Mouse (Mus musculus): ENCODE data around the gene Psmc3.
A peak's percentile ranks its signal among the peaks of the same experiment; 100 is the strongest.

The Psmc3 gene

DNA sequence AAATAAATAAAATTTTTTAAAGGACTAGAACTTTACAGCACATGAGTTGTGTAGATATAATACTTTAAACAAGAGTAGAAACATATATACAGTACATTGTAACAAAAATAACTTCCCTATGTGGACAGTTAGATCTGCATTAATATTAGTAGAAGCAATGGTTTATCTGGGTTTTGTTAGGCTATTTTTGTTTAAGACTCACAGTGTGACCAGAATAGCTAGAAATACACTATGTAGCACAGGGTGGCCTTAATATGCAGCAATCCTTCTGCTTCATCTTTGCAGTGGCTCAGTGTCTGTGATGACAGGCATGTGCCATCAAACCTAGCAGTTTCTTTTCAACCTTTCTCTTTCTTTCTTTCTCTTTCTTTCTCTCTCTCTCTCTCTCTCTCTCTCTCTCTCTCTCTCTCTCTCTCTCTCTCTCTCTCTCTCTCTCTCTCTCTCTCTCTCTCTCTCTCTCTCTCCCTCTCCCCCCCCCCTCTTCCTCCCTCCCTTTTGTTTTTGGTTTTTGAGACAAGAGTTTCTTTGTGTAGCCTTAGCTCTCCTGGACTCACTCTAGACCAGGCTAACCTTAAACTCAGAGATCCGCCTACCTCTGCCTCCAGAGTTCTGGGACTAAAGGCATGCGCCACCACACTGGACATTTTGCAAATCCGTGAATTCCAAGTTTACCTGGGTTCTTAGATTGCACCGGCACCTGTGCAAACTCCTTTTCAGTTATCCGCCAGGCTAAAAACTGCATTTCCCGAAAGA lies 452 bp upstream of the Psmc3 start:
- no peak for DNase-seq

DNA sequence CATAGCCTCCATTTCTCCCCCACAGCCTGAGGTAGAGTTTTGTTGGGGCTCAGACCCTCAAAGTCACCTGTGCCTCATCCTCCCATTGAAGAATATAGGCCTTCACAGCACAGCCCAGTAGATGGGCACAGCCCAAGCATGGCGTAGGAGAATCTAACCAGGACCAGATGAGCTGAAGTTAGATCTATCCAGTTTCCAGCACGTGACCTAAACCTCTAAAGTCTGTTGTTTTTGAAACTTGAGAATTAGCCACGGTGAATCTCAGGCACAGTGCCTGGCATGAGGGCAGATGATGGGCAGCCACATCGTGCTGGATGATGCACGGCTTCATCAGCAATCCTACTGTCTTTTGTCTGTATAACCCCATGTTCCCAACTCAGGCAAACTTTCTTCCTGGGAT lies 4.6 kb downstream of the Psmc3 start:
- no peak for DNase-seq

DNA sequence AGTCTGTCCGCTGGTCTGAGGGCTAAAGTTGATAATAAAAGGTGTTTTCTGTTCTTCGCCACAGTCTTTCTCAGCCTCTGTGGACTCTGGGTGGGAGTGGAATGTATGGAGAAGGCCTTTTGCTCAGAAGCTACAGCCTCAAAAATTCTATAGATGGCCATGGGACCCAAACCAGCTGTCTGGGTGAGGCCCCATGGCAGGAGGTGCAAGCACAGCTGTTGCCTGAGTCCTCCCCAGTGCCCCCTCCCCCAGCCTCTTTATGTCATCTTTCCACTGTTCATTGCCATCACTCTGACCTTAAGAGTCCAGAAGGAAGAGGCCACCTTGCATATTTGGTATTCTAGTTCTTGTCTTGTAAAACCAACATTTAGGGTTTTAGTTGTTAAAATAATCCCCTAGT lies 5.6 kb downstream of the Psmc3 start:
- no peak for DNase-seq

DNA sequence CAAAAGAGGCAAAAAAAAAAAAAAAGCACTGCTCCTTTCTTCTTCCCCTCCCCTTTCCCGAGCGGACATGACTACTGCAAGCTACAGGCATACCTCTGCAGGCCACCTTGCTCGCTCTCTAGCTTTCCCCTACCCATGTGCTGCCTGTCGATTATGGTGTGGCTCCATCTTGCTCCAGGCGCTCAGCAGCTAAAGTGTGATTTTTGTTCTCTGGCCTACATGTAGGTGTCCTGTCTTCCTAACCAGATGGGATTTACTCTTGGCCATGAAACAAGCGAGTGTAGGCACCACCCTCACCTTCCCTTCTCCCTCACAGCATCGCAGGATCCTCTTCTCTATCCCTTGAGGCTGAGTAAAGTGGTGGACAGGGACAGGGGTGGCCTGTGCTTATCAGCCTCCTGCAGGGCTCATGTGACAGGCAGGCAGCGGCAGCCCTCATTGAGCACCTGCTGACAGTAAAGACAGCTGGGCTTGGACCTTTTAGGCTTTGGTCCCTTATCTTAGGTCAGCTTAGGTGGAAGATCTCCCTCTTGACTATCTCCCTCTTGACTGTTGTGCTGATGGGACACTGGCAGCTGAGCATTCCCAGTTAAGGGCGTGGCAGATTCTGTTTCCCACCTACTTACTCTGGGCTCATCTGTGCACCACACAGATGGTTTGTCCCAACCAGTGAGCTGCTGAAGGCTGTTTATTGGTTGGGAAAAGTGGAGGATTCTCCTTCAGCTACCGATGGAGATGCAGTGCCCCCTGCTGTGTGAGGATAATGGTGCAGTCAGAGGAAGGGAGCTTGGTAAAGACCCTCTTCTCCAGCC lies 6.9 kb downstream of the Psmc3 start:
- DNase-seq, result peak; percentile 36

DNA sequence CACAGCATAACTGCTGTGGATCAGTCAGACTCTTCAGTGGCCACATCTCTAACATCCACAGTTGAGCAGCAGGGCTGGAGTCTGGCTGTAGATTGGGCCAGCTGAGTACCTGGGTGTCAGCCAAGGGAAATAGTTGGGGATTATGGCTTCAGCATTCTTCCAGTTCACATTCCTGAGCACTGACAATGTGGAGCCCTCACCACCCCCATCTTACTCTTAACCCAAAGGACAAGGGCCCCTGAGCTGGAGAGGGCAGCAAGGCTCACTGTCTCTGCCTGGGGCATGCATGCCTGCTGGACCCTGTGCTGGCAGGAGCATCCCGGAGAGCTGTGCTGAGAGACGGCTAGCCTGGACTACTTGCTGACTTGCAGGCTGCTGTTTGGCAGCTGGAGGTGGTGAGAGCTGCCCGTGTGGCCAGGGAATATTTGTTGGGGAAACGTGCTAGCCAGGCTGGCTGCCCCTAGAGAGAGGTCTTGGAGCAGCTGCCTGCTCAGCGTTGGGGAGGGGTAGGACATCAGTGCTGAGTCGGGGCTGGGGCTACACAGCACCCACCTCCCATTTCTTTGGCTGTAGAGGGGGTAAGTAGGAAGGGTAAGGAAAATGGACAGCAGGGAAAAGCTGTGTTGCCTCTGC lies 8.2 kb downstream of the Psmc3 start:
- DNase-seq, result peak; percentile 64

DNA sequence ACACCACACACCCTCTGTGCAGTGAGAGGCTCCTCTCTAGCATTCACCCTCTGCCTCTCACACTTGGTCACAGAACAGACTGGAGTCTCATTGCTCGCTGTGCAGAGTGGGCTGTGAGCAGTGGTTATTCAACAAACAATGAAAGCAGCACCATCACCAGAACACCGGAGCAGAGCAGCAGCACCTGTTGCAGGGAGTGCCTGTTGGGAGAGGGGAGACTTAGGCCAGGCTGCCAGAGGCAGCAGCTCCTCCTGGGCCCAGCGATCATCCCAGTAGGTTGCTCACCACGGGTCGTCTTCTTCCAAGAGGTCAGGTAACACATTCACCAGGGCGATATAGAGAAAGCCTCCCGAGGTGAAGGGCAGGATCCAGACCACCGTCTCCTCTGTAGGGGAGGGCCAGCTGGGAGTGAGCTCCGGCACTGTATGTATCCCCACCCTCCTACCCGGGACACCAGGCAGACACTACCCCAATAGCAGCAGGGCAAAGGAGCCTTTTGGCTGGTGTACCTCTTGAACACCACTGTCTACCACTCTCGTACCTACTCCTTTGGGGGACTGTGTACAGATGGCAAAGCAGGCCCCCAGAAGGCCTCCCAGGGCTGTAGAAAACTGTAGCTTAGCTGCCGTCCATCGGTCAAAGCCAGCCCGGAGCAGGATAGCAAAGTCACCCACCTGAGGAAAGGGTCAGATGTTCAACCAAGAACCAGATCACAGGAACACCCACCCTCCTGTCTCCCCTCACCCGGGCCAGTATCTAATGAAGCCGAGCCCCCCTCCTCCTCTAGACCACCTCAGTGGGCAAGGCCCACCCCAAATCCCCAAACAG lies 9.2 kb downstream of the Psmc3 start:
- no peak for DNase-seq

DNA sequence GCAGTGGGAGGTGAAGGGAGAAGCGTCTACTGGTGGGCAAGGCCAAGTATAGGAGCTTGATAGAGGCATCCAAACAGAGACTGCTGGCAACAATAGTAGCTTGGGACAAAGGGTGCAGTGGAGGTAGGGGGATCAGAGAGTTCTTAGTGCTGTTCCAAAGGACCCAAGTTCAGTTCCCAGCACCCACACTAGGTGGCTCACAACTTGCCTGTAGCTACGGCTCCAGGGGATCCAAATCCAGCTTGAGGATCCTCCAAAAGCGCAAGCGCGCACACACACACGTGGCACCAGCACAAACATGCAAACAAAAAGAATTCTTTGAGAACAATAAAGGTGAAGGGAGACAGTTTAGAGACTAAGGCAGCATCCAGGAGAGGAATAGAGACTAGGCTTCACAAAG lies 10.4 kb downstream of the Psmc3 start:
- DNase-seq, result no peak

DNA sequence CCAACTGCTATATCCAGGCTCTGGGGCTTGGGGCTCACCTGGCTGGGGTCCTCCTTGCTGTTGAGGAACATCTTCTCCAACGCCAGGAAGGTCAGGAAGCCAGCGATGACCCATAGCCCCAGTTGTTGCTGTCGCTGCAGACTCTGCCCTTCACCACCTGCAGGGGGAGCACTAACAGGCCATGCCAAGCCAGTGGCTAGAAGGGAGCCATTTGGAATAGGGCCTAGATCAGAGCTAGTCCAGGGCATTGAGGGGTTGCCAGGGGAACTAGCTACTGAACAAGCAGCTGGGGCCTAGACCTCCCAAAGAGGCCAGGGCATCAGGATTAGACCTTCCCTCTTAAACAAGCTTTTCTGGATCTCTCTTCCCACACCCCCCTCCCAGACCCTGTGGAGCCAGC lies 11.7 kb downstream of the Psmc3 start:
- peak; percentile 67 for DNase-seq

DNA sequence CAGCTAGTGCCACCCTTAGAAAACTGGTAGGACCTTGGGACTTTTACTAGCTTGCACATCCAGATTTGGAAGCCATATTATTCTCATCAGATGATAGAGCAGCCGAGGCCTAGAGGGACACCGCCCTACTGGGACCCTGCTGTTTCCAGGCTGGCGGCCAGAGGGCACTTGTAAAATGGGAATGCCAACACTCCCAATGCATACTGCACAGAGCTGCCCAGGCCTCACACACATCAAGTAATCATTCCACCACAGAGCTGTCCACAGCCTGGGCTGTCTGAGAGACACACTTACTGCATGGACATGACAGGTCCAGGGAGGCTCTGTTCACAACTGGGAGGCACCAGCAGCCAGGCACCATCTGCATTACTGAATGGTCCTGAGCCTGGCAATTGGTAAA lies 12.6 kb downstream of the Psmc3 start:
- DNase-seq, result no peak

DNA sequence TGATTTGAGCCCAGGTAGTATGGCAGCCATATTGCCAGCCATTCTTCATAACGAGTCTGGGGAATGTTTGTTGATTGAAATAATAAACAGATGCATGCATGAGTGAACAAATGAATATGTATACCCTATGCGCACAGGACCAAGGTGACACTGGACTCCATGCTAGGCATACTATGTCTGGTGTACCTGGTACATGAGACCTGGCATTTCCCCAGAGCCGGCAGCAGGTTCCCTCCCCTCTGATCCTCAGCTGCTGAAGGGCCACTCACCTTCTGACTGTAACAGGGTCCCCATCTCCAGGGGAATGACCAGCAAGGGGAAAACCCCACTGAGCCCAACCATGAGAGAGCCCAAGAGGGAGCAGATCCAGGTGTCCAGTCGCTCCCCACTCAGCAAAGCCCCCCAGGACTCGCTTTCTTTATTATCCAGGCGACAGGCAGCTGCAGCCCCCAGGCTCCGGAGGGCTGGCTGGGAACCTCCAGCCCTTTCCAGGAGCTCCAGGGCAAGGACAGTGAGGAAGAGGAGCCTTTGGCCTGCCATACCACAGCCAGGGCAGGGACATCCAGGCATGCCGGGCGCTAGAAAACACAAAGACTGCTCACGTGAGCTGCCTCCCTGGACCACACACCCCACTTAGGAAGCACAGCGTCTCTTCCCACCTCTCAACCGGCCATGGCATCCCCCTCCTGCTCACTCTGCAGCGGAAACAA lies 14.5 kb downstream of the Psmc3 start:
- DNase-seq, result no peak

DNA sequence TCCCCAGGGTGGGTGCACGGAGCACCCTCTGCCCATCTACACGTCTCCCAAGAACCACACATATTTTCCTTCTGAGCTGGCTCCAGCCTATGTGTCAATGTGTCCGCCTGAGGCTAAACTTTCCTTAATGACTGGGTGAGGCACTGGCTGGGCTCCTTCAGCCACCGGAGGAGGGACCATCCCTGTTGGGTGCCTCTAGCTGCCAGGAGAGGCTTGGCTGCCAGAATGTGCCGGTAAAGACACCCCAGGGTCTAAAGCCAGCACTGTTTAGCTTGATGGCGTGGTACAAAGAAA lies 15.0 kb downstream of the Psmc3 start:
- DNase-seq, result no peak

DNA sequence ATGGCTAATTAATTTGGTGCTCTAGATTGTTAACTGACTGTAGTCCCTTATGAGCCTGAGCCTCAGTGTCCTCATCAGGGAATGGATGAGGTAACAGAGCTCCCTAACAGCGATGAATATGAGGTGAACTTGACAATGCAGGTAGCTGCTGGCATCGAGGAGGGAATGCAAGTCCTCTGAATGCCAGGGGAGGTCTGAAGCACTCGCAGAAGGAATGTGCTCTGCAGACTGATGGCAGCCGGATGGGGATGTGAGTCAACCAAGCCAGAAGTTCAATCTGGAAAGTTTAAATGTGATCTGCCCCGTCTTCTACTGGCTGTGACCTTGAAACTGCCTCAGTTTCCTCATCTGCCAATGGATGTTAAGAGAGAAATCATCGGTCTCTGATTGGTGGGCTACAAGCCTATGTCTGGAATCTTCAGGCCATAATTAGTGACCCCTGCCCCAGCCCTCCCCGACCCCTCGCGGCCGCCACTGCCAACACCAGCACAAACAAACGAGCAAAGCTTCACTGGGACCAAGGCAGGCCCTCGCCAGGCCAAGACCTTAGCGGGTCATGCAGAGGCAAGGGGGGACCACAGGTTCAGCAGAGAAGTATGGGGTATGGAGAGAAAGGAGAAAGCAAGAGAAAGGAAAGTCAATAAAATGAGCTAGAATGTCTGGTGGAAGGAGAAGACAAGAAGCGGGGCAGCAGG lies 15.6 kb downstream of the Psmc3 start:
- DNase-seq, result peak; percentile 38

DNA sequence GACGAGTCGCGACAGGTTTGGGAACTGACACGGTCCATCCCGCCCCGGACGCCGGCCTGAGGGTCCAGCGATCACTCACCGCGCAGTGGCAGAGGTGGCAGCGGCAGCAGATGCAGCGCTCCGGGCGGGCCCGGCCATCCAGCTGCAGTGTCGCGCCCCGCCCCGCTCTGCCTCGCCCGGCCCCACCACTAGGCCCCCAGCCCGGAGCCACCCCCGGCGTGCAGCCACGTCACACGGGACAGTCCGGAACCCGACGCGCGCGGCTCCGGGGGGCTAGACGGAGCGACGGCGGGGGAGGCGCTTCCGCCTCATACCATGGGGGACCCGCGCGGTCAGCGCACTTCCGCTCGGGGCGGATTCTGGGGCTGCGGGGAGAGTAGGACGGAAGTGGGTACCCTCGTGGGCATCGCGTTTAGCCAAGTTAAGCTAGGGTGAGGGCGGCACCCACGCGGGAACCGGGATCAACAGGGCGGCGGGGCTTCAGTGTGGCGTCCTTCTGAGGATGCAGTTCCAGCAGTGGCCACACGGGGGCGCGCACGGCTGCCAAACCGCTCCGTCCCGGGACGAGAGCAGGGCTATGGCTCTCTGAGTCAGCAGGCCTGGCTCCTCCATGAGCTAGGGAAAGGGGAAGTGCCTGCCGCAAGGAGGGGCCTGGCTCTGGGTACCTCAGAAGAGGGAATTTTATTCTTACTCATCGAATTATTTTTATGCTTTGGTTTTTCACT lies 16.4 kb downstream of the Psmc3 start, which contains the start of gene Slc39a13:
Slc39a13 (minus strand) TSS at position 342 of the 725 bp plus-strand sequence.
- DNase-seq, result peak; percentile 97

DNA sequence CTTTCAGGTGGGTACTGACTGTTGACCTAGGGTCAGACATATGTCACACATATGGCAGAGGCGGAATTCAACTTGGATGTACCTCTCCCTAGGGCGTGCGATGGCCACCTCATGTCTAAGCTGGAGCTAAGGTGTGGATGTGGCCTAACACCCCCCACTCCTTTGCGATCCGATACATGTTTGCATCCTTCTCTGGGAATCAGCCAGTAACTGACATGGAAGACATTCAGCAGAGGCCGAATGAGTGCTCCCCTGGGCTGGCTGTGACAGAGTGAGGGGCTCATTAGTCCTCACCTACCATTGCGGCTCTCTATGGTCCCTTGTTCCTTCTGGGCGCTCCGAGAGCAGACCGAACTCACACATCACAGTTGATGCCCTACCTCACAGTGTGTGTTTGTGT lies 17.2 kb downstream of the Psmc3 start:
- DNase-seq, result no peak

DNA sequence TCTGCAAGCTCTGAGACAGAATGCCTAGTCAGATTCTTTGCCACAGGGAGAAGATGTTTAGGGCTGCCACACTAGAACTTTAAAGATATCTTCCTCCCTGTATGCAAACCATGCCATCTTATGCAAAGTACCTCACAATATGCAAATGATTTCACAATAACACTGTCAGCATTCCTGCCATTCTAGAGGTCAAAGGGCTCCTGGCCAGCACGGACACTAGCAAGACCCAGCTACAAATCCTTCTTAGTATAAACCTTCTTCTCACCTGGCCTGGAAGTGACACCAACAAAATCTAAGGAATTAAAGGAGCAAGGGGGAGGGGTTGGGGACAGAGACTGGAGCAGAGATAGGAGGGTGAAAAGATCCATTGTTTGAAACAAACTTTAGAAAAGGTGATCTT lies 18.3 kb downstream of the Psmc3 start:
- no peak for DNase-seq

DNA sequence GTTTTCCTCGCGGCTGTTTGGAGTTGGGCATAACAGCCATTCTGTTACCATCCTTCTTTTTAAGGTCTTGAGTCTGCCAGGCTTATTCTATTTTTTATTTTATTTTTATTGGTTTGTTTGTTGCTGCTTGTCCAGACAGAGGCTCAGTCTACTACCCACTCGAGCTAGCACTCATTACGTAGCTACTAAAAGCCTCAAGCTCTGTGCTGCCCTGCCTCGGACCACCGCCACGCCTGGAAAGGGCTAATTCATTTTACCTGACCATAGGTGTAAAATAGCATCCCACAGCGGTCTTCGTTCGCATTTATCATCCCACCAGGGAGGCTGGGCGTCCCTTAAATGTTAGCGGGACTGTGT lies 24.1 kb downstream of the Psmc3 start:
- no peak for DNase-seq

DNA sequence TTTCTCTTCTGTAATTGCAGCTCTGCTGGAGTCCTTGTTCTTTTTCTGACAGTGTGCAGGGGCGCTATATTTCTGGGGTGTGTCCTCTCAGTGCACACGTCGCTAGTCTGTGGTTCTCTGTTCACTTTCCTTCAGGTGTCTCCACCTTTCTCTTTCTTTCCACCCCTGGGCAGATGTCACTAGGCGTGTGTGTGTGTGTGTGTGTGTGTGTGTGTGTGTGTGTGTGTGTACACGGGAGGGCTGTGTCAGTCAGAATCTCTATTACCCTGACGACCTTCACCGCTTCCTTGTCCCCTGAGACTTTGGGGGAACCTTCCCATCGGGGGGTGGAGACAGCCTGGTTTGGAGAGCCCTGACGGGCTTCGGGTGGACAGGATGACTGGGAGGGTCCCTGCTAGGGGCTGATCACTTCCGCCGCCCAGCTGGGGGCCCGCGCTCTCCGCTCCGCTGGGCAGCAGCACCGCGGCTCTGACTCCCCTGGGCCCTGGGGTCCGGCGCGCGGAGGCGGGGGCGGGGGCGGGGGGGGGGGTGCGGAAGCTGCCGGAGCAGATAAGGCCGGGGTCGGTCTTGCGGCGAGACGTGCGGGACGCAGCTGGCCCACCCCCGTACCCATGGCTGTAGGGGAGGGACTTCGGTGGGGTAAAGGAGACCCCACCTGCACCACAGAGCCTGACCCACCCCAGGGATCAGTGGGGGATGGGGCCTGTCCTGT lies 24.7 kb downstream of the Psmc3 start:
- DNase-seq, result peak; percentile 21

DNA sequence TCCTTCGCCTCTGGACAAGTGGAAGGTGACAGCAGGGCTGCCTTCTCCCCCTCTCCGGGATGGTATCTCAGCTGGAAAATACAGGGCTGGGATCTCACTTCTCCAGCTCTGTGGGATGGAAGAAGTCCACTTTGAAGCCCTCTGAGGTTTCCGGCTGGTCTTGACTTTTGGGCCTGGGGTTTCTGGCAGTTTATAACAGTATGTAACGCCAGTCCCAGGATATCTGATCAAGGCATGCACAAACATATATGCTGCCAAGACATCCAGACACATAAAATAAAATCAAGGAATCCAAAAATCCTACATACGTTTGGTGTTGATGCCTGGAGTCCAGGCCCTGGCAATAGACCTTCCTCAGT lies 25.2 kb downstream of the Psmc3 start:
- DNase-seq, result no peak

DNA sequence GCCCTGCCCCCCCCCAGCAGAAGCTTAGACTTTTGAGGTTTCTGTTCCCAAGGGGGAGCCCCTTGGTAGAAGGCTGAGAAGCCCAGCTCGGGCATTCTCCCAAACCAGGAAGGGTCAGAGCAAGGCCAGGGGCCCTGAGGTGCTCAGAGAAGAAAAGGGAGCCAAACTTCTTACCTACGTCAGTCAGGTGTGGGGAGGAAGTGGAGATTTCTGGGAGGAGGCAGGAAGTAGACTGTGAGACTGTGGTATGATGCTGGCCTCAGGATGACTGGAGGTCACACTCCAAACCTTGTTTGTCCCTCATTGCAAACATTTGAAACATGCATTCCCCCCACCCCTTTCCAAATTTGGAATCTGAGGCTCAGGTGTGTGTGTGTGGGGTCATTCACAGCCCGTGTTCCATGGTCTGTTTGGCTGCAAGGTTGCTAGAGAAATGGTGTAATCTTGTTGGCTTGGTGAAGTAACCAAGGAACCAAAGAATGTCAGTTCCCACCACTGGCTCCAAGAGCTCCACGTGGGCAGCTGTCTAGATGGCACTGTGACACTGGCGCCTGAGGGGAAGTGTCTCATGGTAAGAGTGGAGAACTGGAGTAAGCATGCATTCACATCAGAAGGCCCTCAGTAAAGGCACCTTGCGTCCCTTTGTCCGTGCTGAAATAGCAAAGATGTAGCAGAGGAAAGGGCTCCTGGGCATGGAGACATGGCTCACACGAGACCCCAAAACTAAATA lies 27.1 kb downstream of the Psmc3 start:
- peak; percentile 65 for DNase-seq

All from lung, postnatal 36 days (tissue).